Mouse (Mus musculus) heart, adult 18-20 months (tissue): ENCODE results near the gene Atp8b3. TPM values are rescaled to one million over a fixed set of nuclear protein-coding genes. Genes with fewer than 3 reads are reported as not detected.

ENCODE experiments used
- DNase-seq, 2 experiments: peaks; one replicate each; pipeline ENCODE4 v3.0.0; 2021 to 2022; ENCODE audit warnings: mixed read lengths in 1 of 2
- total RNA-seq, 2 experiments: library from RNA; stranded (reverse); gene quantifications; 2 replicates each; pipeline ENCODE4 v1.2.3; 2021

The Atp8b3 gene
- total RNA-seq, 2 experiments from 2014 or later = not detected

DNA sequence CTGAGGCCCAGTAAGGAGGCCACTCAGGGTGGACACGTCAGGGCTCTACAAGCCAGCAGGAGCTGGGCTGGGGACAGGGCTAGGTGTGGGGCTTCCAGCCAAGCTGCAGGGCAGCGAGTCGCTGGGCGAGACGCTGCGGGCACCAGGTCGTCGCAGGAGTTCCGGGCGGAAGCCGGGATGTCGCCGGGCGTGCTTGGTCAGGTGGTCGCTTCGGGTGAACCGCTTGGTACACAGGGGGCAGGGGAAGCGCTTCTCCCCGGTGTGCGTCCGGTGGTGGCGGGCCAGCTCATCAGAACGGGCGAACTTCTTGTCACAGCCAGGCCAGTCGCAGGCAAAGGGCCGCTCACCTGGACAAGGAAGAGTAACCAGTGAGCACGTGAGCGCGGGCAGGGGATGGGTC is 30.0 kb upstream of the Atp8b3 start:
- no peak for DNase-seq

DNA sequence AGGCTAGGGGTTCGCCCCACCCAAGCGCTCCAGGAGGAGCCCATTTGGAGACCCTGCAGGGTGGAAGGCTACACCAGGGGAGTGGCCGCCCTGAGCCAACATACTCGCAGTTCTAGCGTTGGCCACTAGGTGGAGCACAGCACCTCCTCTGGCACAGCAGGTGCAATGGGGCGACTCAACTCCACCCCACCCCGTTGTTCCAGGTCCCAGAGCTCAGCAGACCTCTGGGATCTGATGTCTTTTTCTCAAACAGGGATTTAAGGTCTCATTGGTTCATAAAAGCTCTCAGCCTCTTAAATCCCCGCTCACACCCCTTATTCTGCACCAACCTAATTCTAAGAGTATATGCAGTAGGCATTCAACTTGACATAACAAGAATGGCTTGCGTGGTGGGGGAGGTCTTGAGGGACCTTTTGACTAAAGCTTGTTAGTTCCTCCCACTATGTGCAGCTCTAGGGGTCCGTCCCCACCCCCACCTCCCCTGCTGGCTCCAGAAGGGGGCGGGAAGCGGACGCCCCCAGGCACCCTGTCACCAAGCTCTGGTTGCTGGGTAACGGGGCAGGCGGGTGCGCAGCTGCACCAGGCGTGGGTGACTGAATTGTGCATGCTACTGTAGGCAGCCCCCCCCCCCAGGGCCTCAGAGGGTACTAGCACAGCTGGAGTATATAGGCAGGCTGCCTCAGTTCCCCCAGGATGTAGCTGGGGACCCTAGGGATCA is 27.6 kb upstream of the Atp8b3 start:
- DNase-seq = peak; percentile 80 to 93

DNA sequence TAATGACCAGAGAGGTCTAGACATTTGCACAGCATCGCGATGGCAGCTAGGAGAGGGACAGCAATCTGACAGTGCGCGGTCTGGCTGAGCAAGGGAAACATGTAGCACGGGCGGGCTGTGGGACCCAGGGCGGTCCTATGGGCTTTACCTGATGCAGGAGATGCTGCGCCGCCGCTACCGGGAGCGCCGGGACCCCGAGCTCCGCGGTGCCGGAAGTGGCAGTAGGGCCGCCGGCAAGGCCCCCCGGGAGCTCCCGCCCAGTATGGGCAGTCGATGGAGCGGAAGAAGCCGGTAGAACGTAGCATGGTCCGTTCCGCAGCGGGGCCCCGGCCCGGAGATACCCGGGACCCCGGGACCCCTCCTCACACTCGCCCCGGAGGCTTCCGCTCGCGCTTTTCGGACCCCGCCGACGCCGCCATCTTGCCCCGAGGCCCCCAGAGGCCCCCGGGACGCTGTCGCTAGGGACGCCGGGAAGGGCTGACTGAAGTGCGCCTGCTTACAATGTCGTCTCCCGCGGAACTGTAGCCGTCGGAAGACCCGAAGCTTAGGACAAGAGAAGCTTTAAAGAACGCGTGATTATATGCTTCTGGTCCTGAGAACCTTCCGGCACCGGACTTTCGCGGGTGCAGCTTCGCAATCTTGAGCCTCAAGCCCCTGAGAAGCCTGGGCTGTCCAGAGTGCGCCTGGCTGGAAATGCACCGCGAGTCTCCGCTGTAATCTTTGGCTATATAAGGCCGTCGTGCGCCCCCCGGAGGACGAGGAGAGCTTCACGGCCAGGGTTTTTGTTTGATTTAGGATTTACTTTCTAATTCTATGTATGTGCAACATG is 22.4 kb upstream of the Atp8b3 start, which contains the start of gene Rexo1:
Gene Rexo1, minus strand, starts transcription at position 445 of the 829 bp plus-strand sequence.
- DNase-seq = peak; percentile 95 to 98

DNA sequence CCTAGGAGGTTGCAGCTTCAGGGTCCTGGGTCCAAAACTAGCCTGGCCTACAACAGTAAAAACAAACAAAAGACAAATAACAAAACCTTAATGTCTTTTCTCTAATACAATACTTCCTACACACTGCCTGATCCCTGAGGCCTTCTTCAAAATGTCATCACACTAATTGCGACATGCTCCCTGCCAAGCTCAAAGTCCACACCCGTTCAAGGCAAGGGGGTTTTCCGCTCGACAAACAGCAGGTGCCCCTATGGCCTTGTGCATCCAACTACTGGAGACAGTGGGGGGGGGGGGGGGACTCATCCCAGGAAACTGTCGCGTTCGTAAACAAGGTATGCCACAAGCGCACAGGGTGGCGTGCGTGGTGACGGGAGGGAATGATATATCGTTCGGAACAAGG is 21.7 kb upstream of the Atp8b3 start:
- DNase-seq = no peak

DNA sequence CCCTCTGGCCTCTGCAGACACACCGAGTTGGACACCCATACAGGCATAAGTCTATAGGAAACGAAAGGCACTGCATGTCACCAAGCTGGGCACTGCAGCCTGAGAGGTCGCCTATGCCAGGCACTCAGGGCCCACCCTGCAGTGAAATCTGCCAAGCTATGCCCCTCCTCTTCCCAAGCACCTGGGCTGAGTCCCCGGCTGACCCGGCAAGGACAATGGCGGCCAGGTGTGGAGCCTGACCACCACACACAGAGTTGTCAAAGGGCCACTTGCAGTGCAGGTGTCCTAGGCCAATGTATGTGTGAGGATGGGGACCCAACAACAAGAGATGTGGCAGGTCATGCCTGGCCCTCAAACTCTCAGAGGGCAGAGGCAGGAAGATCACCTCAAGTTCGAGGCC is 20.5 kb upstream of the Atp8b3 start:
- DNase-seq = no peak

DNA sequence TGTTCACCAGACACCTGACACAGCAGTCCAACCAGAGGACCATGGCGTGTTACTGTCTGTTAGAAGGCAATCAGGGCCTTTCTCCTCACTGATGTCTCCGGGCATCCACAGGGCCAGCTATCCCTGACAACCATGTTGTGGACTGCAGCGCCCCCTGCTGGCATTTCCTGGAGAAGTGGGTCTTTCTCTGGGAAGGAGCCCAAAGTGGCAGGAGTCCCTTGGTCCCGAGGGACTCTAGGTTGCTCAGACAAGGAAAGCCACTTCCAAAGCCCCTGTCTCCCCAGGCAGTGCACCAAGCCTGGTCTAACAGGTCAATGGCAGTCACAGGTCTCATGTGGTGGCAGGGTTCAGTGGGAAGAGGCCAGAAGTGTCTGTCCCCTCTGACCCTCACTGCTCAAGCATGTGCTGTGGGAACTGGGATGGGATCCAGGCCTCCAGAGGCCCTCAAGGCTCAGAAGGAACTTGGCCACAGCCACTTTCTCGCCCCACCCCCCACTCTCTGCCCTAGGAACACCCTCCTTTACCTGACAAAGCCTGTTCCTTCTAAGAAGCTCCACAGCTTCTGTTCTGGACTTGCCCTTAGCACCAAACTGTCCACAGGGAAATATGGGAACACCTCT is 18.5 kb upstream of the Atp8b3 start:
- DNase-seq = peak; percentile 67 to 88

DNA sequence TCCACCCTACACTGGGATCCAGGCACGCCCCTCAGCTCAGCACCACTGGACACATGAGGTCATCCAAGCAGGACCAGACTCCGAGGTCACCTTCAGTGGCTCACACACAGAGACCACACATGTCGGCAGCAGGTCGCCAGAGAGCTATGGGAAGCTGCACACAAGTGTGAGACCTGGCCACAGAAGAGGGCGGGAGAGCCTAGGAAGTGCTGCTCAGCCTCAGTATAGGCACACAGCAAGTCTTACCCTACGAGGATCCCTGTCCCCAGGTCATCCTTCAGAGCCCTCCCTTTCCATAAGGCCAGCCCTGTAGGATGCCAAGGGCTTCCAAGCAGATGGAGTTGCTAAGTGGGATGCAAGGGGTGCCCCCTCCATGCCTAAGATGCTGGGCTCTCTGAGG is 15.1 kb upstream of the Atp8b3 start:
- no peak for DNase-seq

DNA sequence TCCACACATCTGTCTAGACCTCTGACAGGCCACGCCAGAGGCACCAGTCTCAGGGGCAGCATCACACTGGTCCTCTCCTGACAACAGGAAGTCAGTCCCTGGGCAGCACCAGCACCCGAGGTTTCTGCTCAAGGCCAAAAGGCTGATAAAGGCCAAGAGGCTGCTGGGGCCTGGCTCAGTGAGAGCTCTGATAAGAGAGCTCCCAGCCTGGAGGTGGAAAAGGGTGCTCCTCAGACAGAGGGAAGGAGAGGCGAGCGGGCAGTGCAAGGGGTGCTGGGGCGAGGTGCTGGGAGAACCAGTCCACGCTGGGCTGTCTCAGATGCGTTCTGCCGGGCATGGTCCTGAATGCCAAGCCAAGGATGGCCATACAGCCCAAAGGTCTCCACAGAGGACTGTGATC is 14.7 kb upstream of the Atp8b3 start:
- no peak for DNase-seq

DNA sequence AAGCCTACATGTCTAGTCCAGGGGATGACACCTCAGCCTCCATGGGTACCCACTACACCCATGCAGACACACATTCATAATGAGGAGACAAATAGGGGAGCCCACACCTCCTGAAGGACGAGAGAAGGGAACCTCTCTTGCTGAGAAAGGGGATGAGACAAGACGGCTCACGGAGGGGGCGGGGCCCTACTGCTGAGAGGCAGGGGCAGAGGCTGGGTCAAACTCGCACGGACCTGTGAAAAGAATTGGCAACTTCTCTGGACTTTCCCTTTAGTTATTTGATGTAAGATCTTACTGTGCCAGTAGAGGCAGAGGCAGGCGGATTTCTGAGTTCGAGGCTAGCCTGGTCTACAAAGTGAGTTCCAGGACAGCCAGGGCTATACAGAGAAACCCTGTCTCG is 13.4 kb upstream of the Atp8b3 start:
- DNase-seq = no peak

DNA sequence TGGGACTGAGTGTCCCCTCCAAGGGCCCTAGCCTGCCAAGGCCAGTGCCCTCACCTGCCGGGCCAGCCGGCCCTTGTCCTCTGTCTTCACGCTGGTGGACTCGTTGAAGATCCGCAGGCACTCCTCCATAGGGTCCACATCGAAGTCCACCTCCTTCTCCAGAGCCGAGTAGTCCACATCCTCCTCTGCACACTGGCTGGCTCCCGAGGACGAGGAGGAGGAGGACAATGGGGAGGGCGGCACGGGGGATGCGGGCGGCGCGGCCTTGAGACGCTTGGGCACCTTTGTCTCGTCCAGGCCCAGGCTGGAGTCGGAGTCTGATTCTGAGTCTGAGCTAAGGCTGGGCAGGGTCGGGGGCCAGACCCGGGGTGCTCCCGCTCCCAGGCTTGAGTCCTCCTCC is 10.4 kb upstream of the Atp8b3 start:
- no peak for DNase-seq

DNA sequence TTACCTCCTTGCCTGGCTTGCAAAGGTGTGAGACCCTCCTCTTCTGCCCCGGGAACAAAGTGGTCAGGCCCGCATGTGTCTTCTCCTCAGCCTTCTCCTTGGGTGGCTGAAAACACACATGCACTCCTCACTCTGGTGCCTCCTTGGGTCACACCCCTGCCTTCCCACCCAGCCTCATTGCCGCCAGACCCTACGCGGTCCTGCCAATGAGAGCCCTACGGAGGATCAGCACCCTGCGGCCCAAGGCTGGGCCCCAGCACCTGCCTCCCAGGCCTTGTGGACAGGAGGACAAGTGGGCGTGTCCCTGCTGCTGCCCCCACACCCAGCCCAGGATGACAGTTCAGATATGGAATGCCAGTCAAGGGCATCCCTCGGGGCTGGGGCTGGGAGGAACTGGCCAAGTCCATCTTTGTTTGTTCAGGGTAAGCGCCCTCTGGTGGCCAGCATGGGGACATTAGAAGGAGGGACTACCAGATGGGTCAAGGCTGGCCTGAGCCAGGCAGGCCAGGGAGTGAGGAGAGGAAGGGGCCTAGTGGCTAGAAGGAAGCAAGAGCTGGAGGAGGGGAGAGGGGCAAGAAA is 9.6 kb upstream of the Atp8b3 start:
- peak; percentile 55 to 71 for DNase-seq

DNA sequence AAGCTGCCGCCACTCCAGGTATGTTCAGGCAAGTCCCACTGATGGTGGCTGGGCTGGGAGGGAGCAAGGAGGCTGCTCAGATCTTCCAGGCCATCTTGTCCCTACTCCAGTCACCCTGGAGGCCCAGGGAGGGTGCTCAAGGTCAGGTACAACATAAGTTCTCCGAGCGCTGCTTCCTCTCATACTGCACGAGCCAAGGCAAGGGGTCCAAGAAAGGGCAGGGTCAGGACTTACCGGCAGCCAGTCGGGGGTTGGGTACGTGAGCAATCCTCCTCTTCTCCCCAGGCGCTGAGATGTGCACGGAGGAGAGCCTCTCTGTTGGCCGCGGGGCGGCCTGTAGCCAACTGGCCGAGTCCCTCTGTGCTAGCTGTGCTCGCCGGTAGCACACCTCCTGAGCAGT is 8.6 kb upstream of the Atp8b3 start:
- DNase-seq = no peak

DNA sequence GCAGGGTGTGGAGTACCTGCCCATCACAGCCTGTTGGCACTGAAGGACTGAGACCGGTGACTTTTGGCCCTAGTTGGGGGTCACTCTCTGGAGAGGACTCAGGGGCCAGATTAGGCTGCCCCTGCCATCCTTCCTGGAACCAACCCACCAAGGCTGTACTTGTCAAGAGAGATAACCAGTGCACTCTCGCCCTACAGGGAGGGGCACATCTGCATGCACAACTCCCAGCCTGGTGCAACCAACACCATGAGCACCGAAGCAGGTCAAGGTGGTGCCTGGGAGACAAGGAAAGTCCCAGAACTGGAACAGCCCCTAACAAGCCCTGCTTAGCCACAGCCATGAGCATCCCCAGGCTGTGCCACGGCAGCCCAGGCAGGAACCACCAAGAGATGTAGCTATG is 8.0 kb upstream of the Atp8b3 start:
- no peak for DNase-seq

DNA sequence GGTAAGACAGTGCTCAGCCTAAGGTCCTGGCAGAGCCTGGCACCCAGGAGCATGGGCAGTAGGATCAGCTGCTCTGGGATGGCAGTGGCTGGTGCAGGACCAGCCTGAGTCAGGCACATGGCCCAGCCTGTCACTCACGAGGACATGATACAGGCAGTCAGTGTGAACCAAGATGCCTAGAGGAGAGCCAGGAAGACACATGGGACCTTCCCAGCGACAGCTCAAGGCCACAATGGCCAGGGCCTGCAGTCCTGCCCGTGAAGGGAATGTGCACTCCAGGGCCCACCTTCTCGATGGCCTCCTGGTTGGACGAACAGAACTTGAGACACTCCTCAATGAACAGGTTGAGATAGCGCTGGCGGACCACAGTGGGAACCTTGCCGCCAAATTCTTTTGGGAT is 6.7 kb upstream of the Atp8b3 start:
- no peak for DNase-seq

DNA sequence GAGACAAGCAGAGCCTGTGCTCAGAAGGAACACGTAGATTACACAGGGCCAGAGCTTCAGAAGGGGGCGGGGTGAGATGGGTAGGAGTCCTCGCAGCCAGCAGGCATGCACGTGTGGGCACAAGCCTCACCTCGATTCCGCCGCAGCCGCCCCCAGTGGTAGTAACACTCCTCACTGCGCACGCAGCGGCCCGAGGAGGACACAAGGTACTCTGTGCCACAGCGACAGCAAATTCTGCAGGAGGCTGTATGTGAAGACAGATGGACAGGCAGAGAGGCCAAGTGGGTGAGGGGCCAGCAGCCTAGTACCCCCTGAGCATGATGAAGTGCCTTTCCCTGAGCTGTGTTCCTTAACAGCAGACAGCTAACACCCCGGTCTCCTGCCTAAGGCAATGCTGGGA is 4.9 kb upstream of the Atp8b3 start:
- no peak for DNase-seq

DNA sequence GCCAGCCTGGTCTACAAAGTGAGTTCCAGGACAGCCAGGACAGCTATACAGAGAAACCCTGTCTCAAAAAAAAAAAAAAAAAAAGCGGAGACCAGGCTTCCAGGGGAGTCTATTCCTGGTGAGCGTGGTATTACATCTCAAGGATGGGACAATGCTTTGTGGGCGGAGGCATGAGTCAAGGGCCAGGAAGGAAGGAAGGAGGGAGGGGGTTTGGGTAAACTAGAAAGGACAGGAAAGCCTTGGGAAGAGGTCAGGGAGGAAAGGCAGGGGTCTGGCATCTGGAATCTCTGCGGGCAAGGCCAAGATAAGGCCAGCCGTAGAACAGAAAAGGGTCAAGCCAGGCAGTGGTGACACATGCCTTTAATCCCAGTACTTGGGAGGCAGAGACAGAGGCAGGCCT is 569 bp upstream of the Atp8b3 start:
- no peak for DNase-seq

DNA sequence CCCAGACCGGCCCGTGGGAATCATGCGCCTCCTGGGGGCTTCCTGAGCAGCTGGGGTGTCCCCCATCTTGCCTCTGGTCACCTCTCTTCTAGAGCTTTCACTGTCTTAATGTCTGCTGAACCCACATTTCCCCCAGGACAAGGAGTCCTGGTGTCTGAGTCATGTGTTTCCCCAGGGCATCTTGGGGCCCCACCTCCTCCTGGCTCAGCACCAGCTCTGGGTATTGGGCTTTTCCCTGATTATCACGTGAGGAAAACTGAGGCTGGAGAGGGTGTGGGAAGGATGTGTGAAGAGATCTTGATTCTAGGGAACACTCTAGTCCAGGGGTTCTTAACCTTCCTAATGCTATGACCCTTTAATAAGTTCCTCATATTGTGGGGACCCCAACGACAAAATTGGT is 744 bp downstream of the Atp8b3 start:
- no peak for DNase-seq

DNA sequence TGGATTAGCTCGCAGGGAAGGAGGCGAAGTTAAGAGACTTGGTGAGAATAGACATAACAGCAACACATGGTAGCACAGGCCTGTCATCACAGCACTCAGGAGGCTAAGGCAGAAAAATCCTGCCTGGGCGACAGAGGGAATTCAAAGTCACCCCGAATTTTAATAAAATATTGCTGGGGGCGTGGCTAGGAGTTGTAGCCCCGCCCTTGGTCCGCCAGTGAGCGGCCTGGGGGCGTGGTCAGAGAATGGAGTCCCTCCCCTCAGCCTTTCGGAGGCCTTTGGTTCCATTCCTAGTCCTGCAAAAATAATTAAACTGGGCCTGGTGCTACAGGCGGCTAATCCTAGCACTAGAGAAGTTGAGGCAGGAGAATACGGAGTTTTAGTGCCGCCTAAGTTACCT is 3.2 kb downstream of the Atp8b3 start:
- no peak for DNase-seq

DNA sequence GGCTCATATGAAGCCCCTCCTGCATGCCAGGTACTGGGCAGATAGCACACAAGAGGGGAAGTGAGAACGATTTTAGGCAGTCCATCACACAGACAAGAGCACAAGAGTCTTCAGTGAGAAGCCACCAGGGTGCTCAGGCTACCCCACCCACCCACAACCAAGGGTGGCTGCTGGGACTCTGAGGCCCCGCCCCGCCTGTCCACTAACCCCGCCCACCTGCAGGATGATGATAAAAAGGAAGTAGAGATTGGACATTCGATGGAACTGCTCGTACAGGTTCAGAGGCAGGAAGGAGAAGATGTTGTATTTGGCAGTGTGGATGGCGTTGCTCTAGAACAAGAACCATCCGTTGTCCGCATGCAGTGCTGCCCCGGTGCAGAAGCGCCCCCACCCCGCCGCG is 3.9 kb downstream of the Atp8b3 start:
- DNase-seq = no peak

DNA sequence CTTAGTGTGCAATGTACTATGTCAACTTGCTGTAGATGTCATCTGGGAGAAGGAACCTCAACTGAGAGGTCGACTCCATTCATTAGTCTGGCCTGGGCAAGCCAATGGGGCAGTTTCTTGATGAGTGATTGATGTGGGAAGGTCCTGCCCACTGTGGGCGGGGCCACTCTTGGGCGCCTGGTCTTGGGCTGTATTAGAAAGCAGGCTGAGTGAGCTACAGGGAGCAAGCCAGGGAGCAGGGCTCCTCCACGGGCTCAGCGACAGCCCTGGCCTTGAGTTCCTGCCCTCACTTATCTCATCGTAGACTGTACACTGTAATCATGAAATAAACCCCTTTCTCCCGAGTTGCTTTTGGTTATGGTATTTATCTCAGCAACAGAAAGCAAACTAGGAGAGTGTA is 5.2 kb downstream of the Atp8b3 start:
- no peak for DNase-seq

DNA sequence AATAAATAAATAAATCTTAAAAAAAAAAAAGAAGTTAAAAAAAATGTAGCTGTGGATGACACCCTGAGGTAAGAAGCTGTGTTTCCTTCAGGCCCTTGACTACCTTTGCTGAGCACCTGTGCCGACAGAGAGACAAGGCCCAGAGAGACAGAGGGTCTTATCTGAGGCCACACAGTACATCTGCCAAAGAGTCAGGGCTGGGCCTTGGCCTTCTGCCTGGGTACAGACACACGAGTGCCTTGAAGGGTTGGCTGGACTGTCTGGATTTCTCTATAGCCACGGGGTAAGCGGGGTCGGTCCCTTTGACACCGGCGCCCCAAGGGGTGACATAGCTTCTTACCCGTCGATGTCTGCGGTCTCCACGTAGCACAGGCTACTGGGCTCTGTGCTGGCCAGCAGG is 6.1 kb downstream of the Atp8b3 start:
- no peak for DNase-seq

DNA sequence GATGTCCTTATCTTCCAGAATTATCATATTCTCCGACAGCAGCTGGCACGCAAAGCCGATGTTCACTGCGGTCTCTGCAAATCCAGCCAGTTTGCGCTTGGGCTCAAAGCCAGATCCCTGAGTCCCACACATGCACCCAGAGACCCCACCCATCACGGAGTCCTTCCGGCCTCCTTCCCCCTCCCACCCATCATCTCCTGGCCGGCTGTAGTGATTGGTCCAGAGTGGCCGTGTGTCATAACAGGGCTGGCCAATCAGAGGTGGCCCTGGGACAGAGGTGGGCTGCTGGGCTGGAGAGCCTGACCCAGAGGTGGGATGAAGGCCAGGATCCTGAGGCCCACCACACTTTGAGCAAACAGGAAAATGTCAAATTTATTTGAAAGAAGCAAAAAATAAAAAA is 12.8 kb downstream of the Atp8b3 start:
- no peak for DNase-seq

DNA sequence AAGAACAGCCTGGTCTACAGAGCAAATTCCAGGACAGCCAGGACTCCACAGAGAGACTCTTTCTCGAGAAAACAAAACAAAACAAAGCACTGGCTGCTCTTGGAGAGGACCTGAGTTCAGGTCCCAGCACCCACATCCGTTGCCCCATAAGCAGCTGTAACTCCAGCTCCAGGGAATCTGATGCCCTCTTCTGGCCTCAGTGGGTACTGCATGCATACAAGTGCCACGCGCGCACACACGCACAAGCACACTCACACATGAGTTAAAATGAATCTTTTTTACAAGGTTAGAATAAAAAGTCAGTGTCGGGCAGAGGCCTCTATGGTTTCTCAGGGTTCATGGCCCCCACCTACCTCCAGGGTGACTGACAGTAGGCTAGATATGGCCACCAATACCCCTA is 15.6 kb downstream of the Atp8b3 start:
- DNase-seq = no peak
